Mouse (Mus musculus) testis, adult 2 months (tissue): Measurements from ENCODE around the gene Kcnq2. TPM values are rescaled to one million over a fixed set of nuclear protein-coding genes. Genes with fewer than 3 reads are reported as not detected.

Source experiments
- H3K27ac ChIP-seq: fragments of 200-500 bp; 2 replicates; pipeline ENCODE4 v1.5.1; 2012; ENCODE audit warnings: low read depth, low read length; ENCODE audit not compliant: control insufficient read depth, insufficient read depth
- H3K27me3 ChIP-seq: fragments of 200-500 bp; 2 replicates; pipeline ENCODE4 v1.6.1; 2012; ENCODE audit warnings: mild to moderate bottlenecking, low read length, moderate library complexity; ENCODE audit not compliant: control insufficient read depth, insufficient read depth
- H3K36me3 ChIP-seq: fragments of 200-500 bp; 2 replicates; pipeline ENCODE4 v1.6.1; 2012; ENCODE audit warnings: mild to moderate bottlenecking, low read length; ENCODE audit not compliant: control insufficient read depth, insufficient read depth
- H3K4me1 ChIP-seq: fragments of 200-500 bp; 2 replicates; pipeline ENCODE4 v1.6.1; 2012; ENCODE audit warnings: low read length; ENCODE audit not compliant: control insufficient read depth, insufficient read depth
- H3K4me3 ChIP-seq: fragments of 200-500 bp; 2 replicates; pipeline ENCODE4 v1.5.1; 2012; ENCODE audit warnings: low read depth, mild to moderate bottlenecking, low read length, moderate library complexity, mixed read lengths; ENCODE audit not compliant: control insufficient read depth
- CTCF ChIP-seq: fragments of 200-500 bp; IDR thresholded peaks from 2 replicates; pipeline ENCODE4 v1.5.1; 2012; ENCODE audit warnings: low read depth, mild to moderate bottlenecking, inconsistent platforms, low read length, moderate library complexity; ENCODE audit not compliant: control insufficient read depth, insufficient read depth, insufficient replicate concordance
- POLR2A ChIP-seq: fragments of 200-500 bp; IDR thresholded peaks from 2 replicates; pipeline ENCODE4 v1.6.1; 2012; ENCODE audit warnings: low read depth, mild to moderate bottlenecking, inconsistent platforms, low read length, moderate library complexity; ENCODE audit not compliant: control insufficient read depth
- polyA plus RNA-seq: library from polyadenylated mRNA; depleted of rRNA; stranded (reverse); fragments of >200 nt; gene quantifications from 2 replicates; pipeline ENCODE4 v1.2.3, GENCODE M21; 2012

The Kcnq2 gene
- polyA plus RNA-seq, 1 experiment = 9.2 TPM

DNA sequence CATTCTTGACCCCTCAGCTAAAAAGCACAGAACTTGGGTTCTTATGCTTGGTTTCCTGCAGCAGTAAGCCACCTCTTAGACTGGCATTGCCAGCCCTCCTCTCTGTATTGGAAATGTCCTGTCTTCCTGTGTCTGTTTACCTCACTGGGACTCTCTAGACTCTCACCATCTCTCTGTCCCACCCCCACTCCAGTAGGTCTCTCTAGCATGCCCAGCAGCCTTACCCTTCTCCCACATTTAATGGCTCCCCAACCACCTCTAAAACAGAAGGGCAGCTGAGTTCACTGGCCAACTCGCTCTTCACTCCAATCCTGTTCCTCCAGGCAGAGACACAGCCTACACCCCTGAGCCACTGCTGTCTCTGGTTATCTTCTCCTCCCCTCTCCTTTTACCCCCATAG, 33.5 kb downstream of the Kcnq2 start:
- Histone ChIP-seq H3K27ac (no peak overlapping the region), H3K4me1 (no peaks in the 10 kb centered on the region), H3K27me3 (no peaks in the 10 kb centered on the region), H3K4me3 (no peak overlapping the region), H3K36me3 (no peaks in the 10 kb centered on the region)
- no peak for TF ChIP-seq CTCF
- TF ChIP-seq POLR2A = no peak

GRCm38 (mm10) chr2:181100087-181100486, 35.0 kb downstream of the Kcnq2 start:
- Histone ChIP-seq H3K4me3 (no peak overlapping the region), H3K27ac (no peak overlapping the region), H3K27me3 (no peaks in the 10 kb centered on the region), H3K36me3 (no peaks in the 10 kb centered on the region), H3K4me1 (no peaks in the 10 kb centered on the region)
- no peak for TF ChIP-seq CTCF
- no peak for TF ChIP-seq POLR2A

DNA sequence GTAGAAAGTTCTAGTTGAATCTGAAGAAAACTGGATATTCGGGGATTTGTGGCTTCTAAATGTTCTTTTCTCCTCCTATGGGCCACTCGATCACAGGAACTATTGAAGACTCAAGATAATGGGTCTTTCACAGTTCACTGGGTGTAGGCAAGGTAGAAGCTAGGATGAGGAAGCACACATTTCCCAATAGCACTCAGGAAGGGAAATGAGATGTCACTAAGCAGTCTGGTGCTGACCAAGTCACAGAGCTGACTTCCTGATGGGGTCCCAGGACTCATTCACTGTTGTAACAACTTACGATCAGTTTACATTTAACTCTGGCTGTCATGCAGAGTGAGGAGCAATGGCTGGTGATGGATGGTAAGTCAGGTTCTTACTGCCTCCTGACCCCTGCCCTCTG, 45.0 kb downstream of the Kcnq2 start:
- Histone ChIP-seq H3K27me3 (no peaks in the 10 kb centered on the region), H3K36me3 (no peaks in the 10 kb centered on the region), H3K27ac (no peak overlapping the region), H3K4me1 (no peaks in the 10 kb centered on the region), H3K4me3 (no peak overlapping the region)
- TF ChIP-seq POLR2A (no peak), CTCF (no peak)

- no peak overlapping the region for H3K27ac ChIP-seq
- TF ChIP-seq CTCF (no peak), POLR2A (no peak)
- H3K4me1 ChIP-seq = no peaks in the 10 kb centered on the region
- no peaks in the 10 kb centered on the region for H3K27me3 ChIP-seq
- H3K36me3 ChIP-seq = no peaks in the 10 kb centered on the region
- no peak overlapping the region for H3K4me3 ChIP-seq
Measured at GRCm38 (mm10) chr2:181084997-181085396, 50.1 kb downstream of the Kcnq2 start.

- Histone ChIP-seq H3K27me3 (no peaks in the 10 kb centered on the region), H3K4me3 (no peak overlapping the region), H3K4me1 (no peaks in the 10 kb centered on the region), H3K27ac (no peak overlapping the region), H3K36me3 (no peaks in the 10 kb centered on the region)
- TF ChIP-seq POLR2A (no peak), CTCF (no peak)
Measured at GRCm38 (mm10) chr2:181083945-181084344, 51.2 kb downstream of the Kcnq2 start.

GRCm38 (mm10) chr2:181080886-181081285, 54.2 kb downstream of the Kcnq2 start:
- Histone ChIP-seq H3K36me3 (no peaks in the 10 kb centered on the region), H3K27me3 (no peaks in the 10 kb centered on the region), H3K27ac (no peak overlapping the region), H3K4me3 (no peak overlapping the region), H3K4me1 (no peaks in the 10 kb centered on the region)
- TF ChIP-seq CTCF = no peak
- no peak for TF ChIP-seq POLR2A

DNA sequence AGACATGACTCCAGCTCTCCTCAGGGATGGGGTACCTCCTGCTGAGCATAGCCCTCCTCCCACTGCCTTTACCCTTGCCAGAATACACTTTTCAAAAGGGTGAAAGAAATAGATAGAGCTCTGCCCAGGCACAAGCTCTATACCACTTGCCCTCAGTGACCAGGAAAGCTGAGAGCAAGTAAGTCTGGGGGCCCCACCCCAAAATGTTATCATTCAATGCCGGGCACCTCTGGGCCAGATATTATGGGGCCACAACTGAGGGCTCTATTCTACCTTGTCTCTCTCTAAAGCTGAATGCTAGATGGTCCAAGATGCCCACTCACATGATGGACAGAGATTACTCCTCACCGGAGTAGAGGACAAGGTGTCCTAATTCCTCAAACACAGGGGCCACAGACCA, 55.6 kb downstream of the Kcnq2 start:
- H3K27ac ChIP-seq = no peak overlapping the region
- no peak overlapping the region for H3K4me3 ChIP-seq
- no peak for TF ChIP-seq CTCF
- TF ChIP-seq POLR2A = no peak
- no peaks in the 10 kb centered on the region for H3K27me3 ChIP-seq
- no peaks in the 10 kb centered on the region for H3K4me1 ChIP-seq
- no peaks in the 10 kb centered on the region for H3K36me3 ChIP-seq

GRCm38 (mm10) chr2:181078908-181079307, 56.2 kb downstream of the Kcnq2 start:
- H3K4me1 ChIP-seq = no peaks in the 10 kb centered on the region
- H3K4me3 ChIP-seq = no peak overlapping the region
- no peaks in the 10 kb centered on the region for H3K27me3 ChIP-seq
- TF ChIP-seq POLR2A (no peak), CTCF (no peak)
- H3K27ac ChIP-seq = no peak overlapping the region
- no peaks in the 10 kb centered on the region for H3K36me3 ChIP-seq
